Mouse (Mus musculus) lung, postnatal 25 days (tissue): Measurements from ENCODE around the gene Zbtb20.

Experiments
- DNase-seq: peaks from one replicate; pipeline ENCODE4 v3.0.0; 2022; ENCODE audit warnings: low spot score

Gene Zbtb20

GRCm38 (mm10) chr16:43300420-43300819 lies 424.7 kb downstream of the Zbtb20 start:
- DNase-seq = no peak

GRCm38 (mm10) chr16:43302171-43302570 lies 426.5 kb downstream of the Zbtb20 start:
- no peak for DNase-seq

GRCm38 (mm10) chr16:43303245-43304197 lies 427.8 kb downstream of the Zbtb20 start:
- DNase-seq = peak; percentile 41

- no peak for DNase-seq
Observed at GRCm38 (mm10) chr16:43309968-43310431, 434.3 kb downstream of the Zbtb20 start.

GRCm38 (mm10) chr16:43324009-43324408 lies 448.3 kb downstream of the Zbtb20 start:
- no peak for DNase-seq

GRCm38 (mm10) chr16:43328221-43328620 lies 452.5 kb downstream of the Zbtb20 start:
- no peak for DNase-seq

GRCm38 (mm10) chr16:43330206-43330605 lies 454.5 kb downstream of the Zbtb20 start:
- no peak for DNase-seq

GRCm38 (mm10) chr16:43331440-43331839 lies 455.8 kb downstream of the Zbtb20 start:
- DNase-seq = no peak

- DNase-seq = no peak
Observed at GRCm38 (mm10) chr16:43332734-43333133, 457.1 kb downstream of the Zbtb20 start.

GRCm38 (mm10) chr16:43333265-43333664 lies 457.6 kb downstream of the Zbtb20 start:
- no peak for DNase-seq

GRCm38 (mm10) chr16:43334411-43335150 lies 458.9 kb downstream of the Zbtb20 start:
- peak; percentile 30 for DNase-seq

- DNase-seq = peak; percentile 70
Observed at GRCm38 (mm10) chr16:43335151-43335823, 459.6 kb downstream of the Zbtb20 start.

GRCm38 (mm10) chr16:43335824-43336215 lies 460.1 kb downstream of the Zbtb20 start:
- DNase-seq = no peak

- no peak for DNase-seq
Observed at GRCm38 (mm10) chr16:43340712-43341111, 465.0 kb downstream of the Zbtb20 start.

GRCm38 (mm10) chr16:43341916-43342455 lies 466.3 kb downstream of the Zbtb20 start:
- no peak for DNase-seq

- no peak for DNase-seq
Observed at GRCm38 (mm10) chr16:43346094-43346493, 470.4 kb downstream of the Zbtb20 start.

- no peak for DNase-seq
Observed at GRCm38 (mm10) chr16:43355776-43356645, 480.3 kb downstream of the Zbtb20 start.

GRCm38 (mm10) chr16:43359546-43359945 lies 483.9 kb downstream of the Zbtb20 start:
- no peak for DNase-seq

- peak; percentile 35 for DNase-seq
Observed at GRCm38 (mm10) chr16:43360112-43360511, 484.4 kb downstream of the Zbtb20 start.

- no peak for DNase-seq
Observed at GRCm38 (mm10) chr16:43360838-43361480, 485.3 kb downstream of the Zbtb20 start.
